Mouse (Mus musculus) lung, postnatal 14 days (tissue): ENCODE data around the gene H2afj.
A peak's percentile ranks its signal among the peaks of the same experiment; 100 is the strongest.

Experiments used
- DNase-seq: peaks from one replicate; pipeline ENCODE4 v3.0.0; 2021

The H2afj gene

DNA sequence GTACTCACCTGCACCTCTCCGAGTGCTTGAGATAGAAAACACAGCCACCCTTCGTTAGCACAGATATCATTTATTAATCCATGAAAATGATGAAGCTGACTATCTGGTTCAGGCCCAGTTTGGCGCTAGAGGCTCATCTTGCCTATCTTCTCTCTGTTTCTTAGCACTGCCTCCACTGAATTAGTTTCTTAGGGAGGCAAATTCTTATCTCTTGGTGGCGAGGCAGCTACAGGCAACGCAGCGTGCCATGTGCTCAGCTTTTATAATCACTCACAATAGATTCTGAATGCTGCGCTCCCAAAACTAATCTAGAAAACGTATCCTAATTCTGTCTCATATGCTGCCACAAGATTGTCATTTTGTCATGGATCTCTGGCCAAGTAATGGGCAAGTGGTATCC, 40.4 kb downstream of the H2afj start:
- no peak for DNase-seq

DNA sequence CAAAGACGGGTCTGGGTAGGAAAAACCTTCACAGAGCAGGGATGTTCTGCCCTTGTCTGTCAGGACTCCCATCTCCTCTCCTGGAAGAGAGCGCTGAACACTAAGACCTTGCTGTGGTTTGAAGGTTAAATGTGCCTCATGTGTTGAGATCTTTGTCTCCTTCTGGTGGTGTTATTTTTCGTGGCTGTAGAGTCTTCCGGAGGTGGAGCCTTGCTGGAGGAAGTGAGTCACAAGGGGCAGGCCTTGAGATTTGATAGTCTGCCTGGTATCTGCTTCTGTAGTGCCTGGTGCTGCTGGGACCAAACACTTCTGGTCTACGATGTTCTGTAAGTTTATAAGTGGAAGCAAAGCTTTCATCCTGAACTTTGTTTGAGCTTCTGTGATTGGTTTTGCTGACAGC, 40.9 kb downstream of the H2afj start:
- no peak for DNase-seq

DNA sequence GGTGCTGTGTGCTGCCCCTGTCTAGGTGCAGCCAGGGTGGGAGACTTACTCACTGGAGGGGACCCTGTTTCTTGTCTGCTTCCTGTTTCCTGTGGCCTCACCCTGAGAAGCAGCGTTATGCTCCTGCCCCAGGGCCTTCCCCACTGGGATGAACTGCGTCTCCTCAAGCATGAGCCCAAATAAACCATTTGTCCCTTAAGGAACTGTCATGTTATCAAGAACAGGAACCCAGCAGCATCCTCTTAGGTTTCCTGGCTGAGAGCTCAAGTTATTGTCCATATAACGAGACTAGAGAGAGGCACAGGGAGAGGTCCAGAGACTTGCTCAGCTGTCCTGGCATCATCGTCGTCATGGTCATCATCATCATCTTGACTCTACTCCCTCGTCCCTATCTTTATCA, 42.2 kb downstream of the H2afj start:
- DNase-seq = no peak

DNA sequence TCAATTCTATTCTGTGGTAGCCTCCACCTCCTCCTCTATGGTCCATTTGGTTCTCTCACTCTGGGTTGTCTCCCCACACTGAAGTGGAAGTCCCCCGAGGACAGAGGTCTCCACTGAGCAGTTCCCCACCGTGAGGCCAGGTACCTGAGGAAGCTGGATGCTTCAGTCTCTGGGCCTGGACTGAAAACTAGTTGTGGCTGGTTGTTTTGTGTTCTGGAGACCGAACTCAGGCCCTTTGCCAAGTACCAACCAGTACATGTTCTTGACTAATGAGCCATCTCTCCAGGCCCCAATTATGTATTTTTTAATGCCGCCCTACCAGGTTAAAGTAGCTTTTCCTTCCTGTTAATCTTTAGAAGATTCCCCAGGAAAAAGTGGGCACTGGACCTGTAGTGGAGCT, 44.3 kb downstream of the H2afj start:
- DNase-seq = no peak

DNA sequence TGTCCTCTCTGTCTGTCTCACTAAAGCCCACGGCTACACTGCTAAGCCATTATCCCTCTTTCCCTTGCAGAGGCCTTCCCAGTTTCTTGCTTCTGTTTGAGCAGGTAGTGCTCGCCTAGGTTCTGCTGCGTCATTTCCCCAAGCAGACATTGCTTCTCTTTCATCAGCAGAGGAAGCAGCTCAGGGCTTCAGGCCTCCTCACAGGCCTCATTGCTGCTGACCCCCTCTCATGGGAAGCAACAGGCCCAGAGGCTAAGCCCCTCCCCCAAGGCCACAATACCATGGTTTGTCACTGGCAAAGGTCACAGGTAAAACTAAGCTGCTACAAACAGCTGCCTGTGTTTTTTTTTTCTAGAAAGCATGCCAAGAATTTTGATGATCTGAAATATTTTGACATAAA, 44.7 kb downstream of the H2afj start:
- DNase-seq = no peak

DNA sequence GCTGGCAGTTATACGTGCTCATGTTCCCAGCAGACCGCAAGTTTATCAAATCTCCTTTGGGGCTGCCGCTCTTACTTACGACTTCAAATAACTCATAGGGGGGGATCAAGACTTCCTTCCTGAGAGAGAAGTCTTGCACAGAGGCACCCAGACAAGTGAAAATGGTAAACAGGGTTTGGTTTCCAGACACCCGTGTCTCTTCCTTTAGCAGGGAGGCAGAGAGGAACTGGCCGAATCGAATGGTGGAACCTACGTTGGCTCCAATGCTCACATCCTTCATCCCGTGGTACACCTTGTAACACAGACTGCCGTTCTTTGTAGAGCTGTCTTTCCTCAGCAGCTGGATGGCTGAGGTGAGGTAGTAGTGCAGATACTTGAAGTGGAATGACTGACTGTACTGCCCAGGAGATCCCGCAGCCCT, 46.3 kb downstream of the H2afj start:
- no peak for DNase-seq

DNA sequence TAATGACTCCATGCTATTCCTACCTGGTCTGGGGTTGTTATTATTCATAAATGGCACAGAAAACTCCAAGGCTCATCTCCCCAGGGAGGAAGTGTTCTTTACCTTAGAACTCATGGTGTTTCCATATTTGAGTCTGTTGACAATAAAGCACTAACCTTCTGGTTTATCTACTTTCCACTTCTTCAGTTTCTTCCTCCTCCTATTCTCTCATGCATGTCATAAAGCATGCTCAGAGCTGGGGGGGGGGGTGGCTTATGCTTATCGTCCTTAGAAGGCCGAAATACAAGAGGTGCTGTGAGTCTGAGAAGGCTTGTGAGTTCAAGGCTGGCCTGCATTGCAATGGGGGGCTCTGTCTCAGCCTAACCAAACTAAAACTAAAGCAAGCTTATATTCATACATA, 47.1 kb downstream of the H2afj start:
- DNase-seq = no peak

DNA sequence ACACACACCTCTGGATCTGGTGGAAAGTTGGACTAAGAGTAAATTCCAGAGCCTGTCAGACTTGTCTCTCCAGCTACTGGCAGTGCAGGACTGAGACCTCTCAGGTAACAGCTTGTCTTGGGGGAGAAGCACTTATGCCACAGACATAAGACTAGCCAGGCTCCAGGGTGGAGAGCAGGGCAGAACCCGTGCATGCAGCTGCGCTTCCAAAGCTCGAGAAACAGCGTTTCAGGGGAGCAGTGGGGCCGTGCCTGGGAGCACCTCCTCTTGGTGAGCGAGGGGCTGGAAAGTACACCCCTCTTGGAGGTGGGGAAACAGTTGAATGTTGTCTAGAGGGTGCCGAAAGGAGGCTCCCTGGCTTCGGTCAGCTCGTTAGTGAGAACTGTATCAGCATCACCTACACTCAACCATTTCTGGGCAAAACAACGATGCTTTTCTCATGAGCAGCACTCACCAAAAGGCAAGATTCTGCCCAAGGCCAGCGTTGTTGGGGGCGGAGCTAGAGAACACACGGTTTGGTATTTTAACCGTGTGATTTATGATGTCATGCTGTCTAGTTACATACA, 48.1 kb downstream of the H2afj start:
- no peak for DNase-seq

DNA sequence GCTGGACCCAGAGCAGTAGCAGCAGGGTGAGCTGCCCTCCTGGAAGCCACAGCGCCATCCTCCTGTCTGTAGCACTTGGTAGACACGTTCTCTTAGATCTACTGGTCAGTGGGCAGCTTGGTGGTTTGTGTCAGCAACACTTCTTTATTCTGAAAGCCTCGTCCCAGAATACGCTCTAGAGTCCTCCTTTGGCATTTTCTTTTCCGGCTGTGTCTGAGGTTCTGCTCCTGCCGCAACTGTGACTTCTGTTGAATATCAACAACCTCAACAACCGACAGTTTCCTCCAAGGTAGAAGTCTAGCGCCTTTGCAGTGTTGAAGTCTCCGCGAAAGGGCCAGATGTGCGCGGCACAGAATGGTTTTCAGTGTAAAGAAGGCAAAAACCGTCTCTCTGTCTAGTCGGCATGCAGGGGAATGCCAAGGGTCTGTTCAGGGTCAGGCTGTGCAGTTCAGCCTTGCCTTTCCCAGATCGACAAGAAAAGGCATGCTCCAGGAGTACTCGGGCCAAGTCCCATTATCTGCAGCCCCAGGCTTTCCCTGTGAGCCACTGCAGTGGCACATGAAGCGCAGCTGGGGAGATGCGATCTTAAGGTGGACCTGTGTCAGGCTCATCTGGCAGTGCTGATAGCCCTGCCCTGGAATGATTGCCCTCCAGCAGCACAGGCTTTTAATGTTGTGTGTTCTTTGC, 49.3 kb downstream of the H2afj start, which contains the start of gene Art4:
Gene Art4, minus strand, starts transcription at position 548 of the 687 bp plus-strand sequence.
- DNase-seq = no peak

DNA sequence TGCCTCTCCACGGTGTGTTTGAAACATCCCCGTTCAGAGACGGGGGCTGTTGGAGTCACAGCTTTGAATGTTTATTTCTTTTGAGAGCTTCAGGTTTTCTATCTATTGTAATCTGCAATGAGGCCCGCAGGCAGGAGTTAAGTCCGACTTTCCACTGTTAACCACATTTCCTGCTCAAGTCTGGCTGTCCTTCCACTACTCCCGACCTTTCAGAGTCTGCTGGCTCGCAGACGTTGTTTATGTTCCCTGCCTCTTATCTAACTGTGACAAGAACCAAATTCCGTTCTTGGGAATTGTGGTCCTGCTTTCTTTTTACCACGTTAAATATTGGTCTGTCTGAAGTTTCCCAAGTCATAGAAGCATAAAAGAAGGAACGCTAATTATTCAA, 49.8 kb downstream of the H2afj start:
- DNase-seq = peak; percentile 56

DNA sequence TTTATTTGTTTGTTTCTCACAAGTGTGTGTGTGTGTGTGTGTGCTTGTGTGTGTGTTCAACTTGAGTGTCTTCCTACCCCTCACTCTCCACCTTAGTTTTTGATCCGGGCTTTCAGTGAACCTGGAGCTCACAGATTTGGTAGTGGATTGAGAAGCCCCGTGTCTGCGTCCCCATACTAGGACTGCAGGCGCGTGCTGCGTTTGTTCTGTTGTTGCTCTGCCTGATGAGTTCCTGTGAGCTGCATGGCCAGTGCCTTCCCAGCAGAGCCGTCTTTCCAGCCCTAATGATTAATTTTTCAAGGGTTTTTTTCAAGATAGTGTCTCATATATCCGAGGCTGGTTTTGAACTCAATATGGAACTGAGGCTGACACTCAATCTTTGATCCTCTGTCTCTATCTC, 50.4 kb downstream of the H2afj start:
- no peak for DNase-seq
